ENCODE assay signal across 8 mouse cellular contexts in genomic region chr1:85720220-85720893, GRCm38 (mm10). TPM values are rescaled to one million over a fixed set of nuclear protein-coding genes. Genes with fewer than 3 reads are reported as not detected.
DNase-seq lines count a peak whose midpoint lies in the region; ATAC-seq lines count a peak whose summit lies in the region.

No protein-coding gene starts in this region.

- no peak overlapping the region for H3K9ac ChIP-seq in forebrain, embryonic 15.5 days (replicated peaks)
- no peak overlapping the region for H3K9ac ChIP-seq in midbrain, embryonic 12.5 days (replicated peaks)

- DNase-seq in spleen, adult 18-20 months = peak; percentile 10 to 29
- DNase-seq in spleen, postnatal 4 days (ENCODE audit: low spot score in 2 of 2) = no peak
- DNase-seq in thymus, postnatal 25 days = peak; percentile 53
- no peak for DNase-seq in adrenal gland, adult (ENCODE audit: inconsistent age in 2 of 2, low spot score in 1 of 2)
- DNase-seq in adrenal gland, adult 2 months = no peak
- no peak for DNase-seq in cerebellum, adult 11-12 months

- no peaks in the 10 kb centered on the region for H3K4me1 ChIP-seq in forebrain, embryonic 15.5 days
- peaks cover 5% of the 10 kb centered on the region; the same call in 1 of the 2 replicates for H3K4me1 ChIP-seq in midbrain, embryonic 12.5 days

- WGBS in forebrain, embryonic 15.5 days = 66% methylated on average over 10 of the region's 10 CpGs
- WGBS in midbrain, embryonic 12.5 days = 71% methylated on average over 10 of the region's 10 CpGs

- H3K9me3 ChIP-seq in forebrain, embryonic 15.5 days = no peaks in the 10 kb centered on the region
- no peaks in the 10 kb centered on the region for H3K9me3 ChIP-seq in midbrain, embryonic 12.5 days

- no peaks in the 10 kb centered on the region for H3K27me3 ChIP-seq in forebrain, embryonic 15.5 days
- H3K27me3 ChIP-seq in midbrain, embryonic 12.5 days = no peaks in the 10 kb centered on the region

- no peak overlapping the region for H3K4me2 ChIP-seq in forebrain, embryonic 15.5 days (replicated peaks)
- no peak overlapping the region for H3K4me2 ChIP-seq in midbrain, embryonic 12.5 days (replicated peaks)

- ATAC-seq in forebrain, embryonic 15.5 days (replicated peaks) = peak; percentile 61
- peak; percentile 64; the same call in 1 of the 2 replicates for ATAC-seq in midbrain, embryonic 12.5 days (ENCODE audit: low FRiP score, low read depth)

- H3K36me3 ChIP-seq in forebrain, embryonic 15.5 days = no peaks in the 10 kb centered on the region
- H3K36me3 ChIP-seq in midbrain, embryonic 12.5 days = no peaks in the 10 kb centered on the region

- no peak overlapping the region for H3K4me3 ChIP-seq in forebrain, embryonic 15.5 days
- H3K4me3 ChIP-seq in midbrain, embryonic 12.5 days = no peak overlapping the region

- H3K27ac ChIP-seq in forebrain, embryonic 15.5 days (replicated peaks) = no peak overlapping the region
- no peak overlapping the region for H3K27ac ChIP-seq in midbrain, embryonic 12.5 days (replicated peaks)

RNA-seq across cellular contexts. Expression of gene A630001G21Rik, which starts 58.1 kb away (rescaled TPM):
- polyA plus RNA-seq in forebrain, embryonic 15.5 days (2015; fragmentation: Nextera tagmentation; extraction: Ambion mirVana) = 0.29 and 0.41 TPM in 2 replicates
- 0.72 and 1.1 TPM in 2 replicates for polyA plus RNA-seq in midbrain, embryonic 12.5 days (2016; fragmentation: Nextera tagmentation; extraction: Ambion mirVana)
- total RNA-seq in adrenal gland, adult 2 months (2021) = under 1 TPM; 0.86 to 0.97 TPM
- polyA plus RNA-seq in adrenal gland, adult 2 months (2012; rRNA removed) = 0.83 and 2.3 TPM in 2 replicates

Comparison
In these comparisons a context has a peak if more than half of its experiments do, and no peak if none do; other contexts are left out.
1. DNase-seq: peak in spleen, adult 18-20 months (2 of 2) and thymus, postnatal 25 days (single experiment); none in spleen, postnatal 4 days (0 of 2), adrenal gland, adult (0 of 2), adrenal gland, adult 2 months (single experiment) and cerebellum, adult 11-12 months (single experiment).